ENCODE assay signal across 1 mouse cellular context in the genomic region with DNA sequence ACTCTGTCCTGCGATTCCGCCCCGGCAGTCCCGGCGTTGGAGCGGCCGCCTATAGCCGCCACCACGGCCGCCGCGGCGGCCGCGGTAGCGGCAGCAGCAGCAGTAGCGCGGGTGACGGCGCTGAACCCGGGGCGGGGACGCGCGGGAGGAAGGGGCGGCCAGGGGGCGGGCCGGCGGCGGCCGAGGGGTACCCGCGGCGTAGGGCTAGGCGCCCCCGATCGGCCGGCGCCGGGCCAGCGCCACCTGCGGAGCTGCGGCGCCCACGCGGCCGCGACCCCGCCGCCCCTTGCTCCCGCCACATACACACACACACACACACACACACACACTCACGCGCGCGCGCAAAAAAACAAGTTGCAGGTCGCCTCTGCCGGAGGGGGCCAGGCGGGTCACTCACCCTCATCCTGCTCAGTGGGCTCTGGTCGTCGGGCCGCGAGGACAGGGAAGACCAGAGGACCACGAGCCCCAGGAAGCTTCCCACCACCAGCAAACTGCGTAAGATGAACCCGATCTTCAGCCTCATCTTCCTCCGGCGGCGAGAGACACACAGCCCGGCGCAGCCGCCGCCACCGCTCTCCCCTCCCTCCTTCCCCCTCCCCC.
TF ChIP-seq lines count a peak whose summit lies in the region.

A gene (minus strand): TSS at position 577 of the 600 bp plus-strand sequence.

TF ChIP-seq in CH12.LX, 34 proteins besides CTCF, POLR2A, EP300 and RAD21 (continued from another document):
- TF ChIP-seq SMC3 (IDR thresholded peaks at IDR 0.05; ENCODE audit: low read depth, low read length) (no peak), ETS1 (conservative IDR thresholded peaks at IDR 0.05; ENCODE audit: low read depth, low read length) (no peak), BHLHE40 (IDR thresholded peaks at IDR 0.05; ENCODE audit: low read depth, low read length) (0 out of 2 replicates have a peak, but pooled peaks have one; percentile 16), HCFC1 (IDR thresholded peaks at IDR 0.05; ENCODE audit: low read depth, low read length) (no peak), TCF12 (IDR thresholded peaks at IDR 0.05; ENCODE audit: low read depth, low read length) (peak; percentile 30; the same call in 1 of the 2 replicates), TBP (conservative IDR thresholded peaks at IDR 0.05; ENCODE audit: low read depth, low read length) (no peak), GABPA (IDR thresholded peaks at IDR 0.05; ENCODE audit: insufficient replicate concordance, low read depth, low read length) (no peak), KAT2A (IDR thresholded peaks at IDR 0.05; ENCODE audit: insufficient replicate concordance, low read length) (no peak), ZMIZ1 (IDR thresholded peaks at IDR 0.05; ENCODE audit: low read depth, low read length) (peak; percentile 65; the same call in 1 of the 2 replicates), PAX5 (IDR thresholded peaks at IDR 0.05; ENCODE audit: low read length) (no peak), ELF1 (IDR thresholded peaks at IDR 0.05; ENCODE audit: low read depth, low read length) (no peak; the same call in 1 of the 2 replicates), IRF4 (IDR thresholded peaks at IDR 0.05; ENCODE audit: low read depth, low read length) (no peak), ZNF384 (IDR thresholded peaks at IDR 0.05; ENCODE audit: low read depth, low read length) (no peak), MAZ (IDR thresholded peaks at IDR 0.05; ENCODE audit: low read depth, low read length) (no peak), JUN (IDR thresholded peaks at IDR 0.05; ENCODE audit: insufficient read depth, low read depth, low read length) (no peak), E2F4 (IDR thresholded peaks at IDR 0.05; ENCODE audit: insufficient replicate concordance, low read depth, low read length) (no peak), ZKSCAN1 (IDR thresholded peaks at IDR 0.05; ENCODE audit: borderline replicate concordance, low read depth, low read length) (no peak), UBTF (IDR thresholded peaks at IDR 0.05; ENCODE audit: low read depth, low read length) (no peak), NELFE (IDR thresholded peaks at IDR 0.05; ENCODE audit: low read depth, low read length) (peak; percentile 68), NRF1 (IDR thresholded peaks at IDR 0.05; ENCODE audit: low read depth, low read length) (peak; percentile 45; the same call in 1 of the 2 replicates), POLR2AphosphoS2 (IDR thresholded peaks at IDR 0.05; ENCODE audit: low read depth, low read length) (no peak)
